Mouse (Mus musculus) thymus, adult 2 months (tissue): ENCODE measurements around the gene Tmem235.

ENCODE experiments used
- CTCF ChIP-seq: fragments of 200-500 bp; IDR thresholded peaks from 2 replicates; pipeline ENCODE4 v1.5.1; 2012; ENCODE audit warnings: mild to moderate bottlenecking, control low read depth, low read length, moderate library complexity, borderline replicate concordance; ENCODE audit not compliant: control insufficient read depth, poor library complexity, insufficient read depth; ENCODE audit errors: extremely low read depth
- POLR2A ChIP-seq: fragments of 200-500 bp; IDR thresholded peaks from 2 replicates; pipeline ENCODE4 v1.6.1; 2012; ENCODE audit warnings: mild to moderate bottlenecking, low read length, control low read depth, moderate library complexity; ENCODE audit not compliant: control insufficient read depth, poor library complexity, insufficient read depth; ENCODE audit errors: extremely low read depth

DNA sequence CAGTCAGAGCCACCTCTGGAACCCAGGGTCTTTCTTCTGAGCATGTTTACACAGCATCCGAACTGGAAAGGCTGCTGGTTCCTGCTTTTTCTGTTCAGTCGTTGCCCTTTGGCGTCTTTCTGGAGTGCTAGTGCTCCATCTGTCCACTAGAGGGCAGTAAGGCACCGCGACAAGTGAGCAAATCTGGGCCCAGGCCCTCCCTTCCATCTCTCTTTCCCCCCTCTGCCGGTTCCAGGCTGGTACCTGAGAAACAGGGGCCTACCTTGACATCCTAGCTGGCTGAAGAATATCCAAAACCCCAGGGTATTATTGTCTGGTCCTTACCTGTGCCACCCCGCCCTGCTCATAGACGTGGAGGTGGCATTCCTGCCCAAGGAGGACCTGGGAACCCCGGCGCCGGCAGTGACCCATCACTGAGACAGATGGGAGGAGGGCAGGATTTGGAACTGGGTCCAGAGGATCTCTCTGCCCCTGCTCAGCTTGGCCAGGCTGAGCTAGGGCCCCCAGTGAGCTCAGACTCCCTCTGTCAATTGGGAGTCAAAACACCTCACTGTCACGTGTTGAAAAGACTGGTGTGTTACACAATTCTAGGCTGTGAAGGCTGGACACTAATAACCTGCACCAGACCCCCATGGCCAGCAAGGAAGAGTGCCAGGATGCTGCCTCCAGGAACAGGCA, 10.3 kb downstream of the Tmem235 start:
- peak; percentile 92 for TF ChIP-seq CTCF
- TF ChIP-seq POLR2A = no peak
